Mouse (Mus musculus): Measurements from ENCODE around the gene Palm2.
"Not testable (repeated sequence)": the region's sequence is repeated elsewhere in the genome, so short reads cannot be mapped to it uniquely, and the experiment has no call there.

Gene Palm2

GRCm38 (mm10) chr4:57433941-57434704 lies at the start of gene Palm2:
Gene Palm2, plus strand, starts transcription at chr4:57434247.
- peak; percentile 66 to 77 for DNase-seq

DNA sequence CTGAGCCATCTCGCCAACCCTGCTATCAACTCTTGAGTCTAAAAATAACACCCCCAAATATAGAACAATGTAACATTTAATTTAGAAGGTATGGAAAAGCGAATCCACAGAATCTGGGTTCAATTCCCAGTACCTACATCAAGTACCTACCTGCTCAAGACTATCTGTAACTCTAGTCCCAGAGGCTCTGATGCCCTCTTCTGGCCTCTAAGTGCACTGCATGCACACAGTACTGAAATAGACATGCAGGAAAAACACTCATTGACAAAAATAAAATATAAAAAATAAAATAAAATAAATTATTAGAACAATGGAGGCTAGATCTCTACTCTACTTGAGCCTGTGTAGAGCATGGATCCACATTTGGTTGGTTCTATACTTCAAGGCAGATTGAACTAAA lies 49.7 kb upstream of the Palm2 start:
- DNase-seq: peak; percentile 23 to 24

DNA sequence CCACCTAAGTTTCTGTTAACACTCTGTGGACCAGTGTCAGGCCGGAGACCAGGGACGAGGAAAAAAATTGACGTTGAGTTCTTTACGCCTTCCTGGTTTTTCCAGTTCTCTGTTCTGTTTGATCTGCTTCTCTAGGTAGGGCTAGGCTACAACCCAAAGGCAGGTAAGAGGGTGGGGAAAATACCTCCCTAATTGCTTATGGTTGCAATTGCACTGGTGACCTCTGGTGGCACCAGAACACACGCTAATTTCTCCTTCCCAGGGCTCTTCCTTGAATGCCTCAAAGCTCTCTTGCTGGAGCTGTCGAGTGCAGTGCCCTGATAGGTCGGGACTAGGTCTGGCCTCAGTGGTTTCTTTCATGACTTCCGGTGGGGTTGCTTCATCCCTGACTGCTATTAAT lies 42.9 kb upstream of the Palm2 start:
- DNase-seq: no peak

DNA sequence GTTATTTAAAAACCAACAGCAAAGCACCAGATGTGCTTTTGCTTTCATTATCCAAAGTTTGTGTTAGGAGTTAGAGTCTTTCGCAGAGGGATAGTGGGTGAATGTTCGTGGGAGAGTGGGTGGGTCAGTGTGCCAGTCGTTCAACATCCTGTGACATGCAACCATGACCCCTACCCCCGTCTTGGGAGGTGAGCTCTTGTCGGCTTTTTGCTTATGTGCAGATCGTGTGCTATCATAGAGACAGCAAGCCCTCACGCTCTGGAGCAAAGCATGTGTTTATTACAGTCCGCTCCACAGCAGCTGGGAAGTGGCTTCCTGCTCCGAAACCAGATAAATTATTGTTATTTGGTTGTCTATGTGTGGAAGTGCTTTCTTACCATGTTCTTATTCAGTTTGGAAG lies 37.6 kb upstream of the Palm2 start:
- DNase-seq: peak; percentile 14 to 28

GRCm38 (mm10) chr4:57412385-57412784 lies 21.7 kb upstream of the Palm2 start:
- DNase-seq: not testable (repeated sequence)

DNA sequence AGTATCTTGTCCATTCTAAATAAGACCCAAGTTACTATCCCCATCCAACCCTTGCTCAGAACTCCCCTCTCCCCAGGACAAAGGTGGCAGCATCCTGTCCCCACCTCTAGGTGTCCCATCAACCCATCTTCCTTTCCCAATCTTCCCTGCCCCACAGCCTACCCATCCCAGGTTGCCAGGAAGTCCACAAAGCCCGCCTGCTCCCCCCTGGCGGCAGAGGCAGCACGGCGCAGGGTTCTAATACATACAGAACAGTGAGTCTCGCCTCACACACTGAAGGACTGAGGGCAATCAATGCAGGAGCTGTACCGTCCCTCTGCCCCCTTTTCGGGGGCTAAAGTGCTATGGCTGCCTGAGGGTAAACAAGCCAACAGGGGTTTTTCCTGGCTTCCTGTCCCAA lies 21.0 kb upstream of the Palm2 start:
- no peak for DNase-seq

- DNase-seq: not testable (repeated sequence)
Measured at GRCm38 (mm10) chr4:57413670-57414069, 20.4 kb upstream of the Palm2 start.

DNA sequence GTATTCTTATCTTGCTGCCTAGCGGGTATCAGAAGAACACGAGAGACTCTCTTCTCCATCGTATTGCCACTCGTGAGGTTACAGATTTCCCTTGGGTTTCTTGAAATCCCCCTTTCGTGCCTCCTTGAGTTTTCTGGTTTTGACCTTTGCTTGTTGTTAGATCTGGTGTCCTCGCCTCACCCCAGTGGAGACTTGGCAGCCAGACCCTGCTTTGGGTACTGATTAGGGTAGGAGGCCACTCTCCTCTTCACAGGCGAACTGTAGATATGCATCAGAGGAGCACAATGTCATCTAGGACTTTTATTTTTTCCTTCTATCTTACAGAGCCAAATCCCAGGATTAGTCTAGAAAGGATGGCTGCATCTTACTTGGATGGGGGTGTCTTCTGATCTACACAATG lies 10.0 kb upstream of the Palm2 start:
- DNase-seq: no peak

- no peak for DNase-seq
Measured at GRCm38 (mm10) chr4:57428317-57428716, 5.7 kb upstream of the Palm2 start.

- DNase-seq: no peak
Measured at GRCm38 (mm10) chr4:57434705-57435360, 786 bp downstream of the Palm2 start.

DNA sequence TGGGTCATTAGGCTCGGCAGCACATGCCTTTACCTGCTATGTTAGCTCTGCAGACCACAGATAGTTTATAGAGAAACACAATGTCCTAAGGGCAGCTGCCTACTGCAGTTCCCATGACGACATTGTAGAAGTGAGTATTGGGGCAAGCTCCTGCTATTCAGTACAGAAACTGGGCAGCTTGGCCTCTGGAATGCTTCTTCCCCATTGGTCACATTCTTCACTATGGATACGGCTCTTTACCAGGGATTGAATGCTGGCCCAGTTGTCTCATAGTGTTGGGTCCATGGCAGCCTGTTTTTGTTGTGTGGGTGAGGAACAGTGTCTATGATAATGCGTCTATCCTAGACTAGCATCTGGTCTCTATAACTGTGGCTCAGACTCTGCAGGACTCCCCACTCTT lies 2.2 kb downstream of the Palm2 start:
- no peak for DNase-seq

DNA sequence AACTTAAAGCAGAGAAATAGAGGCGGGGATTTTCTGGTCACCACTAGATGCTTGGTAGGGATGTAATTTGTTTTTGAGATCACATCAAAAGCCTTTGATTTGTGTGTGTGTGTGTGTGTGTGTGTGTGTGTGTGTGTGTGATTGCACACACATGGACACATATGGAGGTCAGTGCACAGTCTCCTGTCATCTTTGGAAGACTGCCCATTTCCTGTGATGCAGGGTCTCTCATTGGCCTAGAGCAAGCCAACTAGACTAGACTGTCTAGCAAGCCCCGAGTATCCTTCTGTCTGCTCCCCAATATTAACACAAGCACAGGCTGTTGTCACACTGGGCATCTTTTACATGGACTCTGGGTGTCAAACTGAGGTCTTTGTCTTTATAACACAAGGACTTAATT lies 12.0 kb downstream of the Palm2 start:
- DNase-seq: no peak

- no peak for DNase-seq
Measured at GRCm38 (mm10) chr4:57446854-57447444, 12.9 kb downstream of the Palm2 start.

- DNase-seq: peak; percentile 71 to 80
Measured at GRCm38 (mm10) chr4:57451896-57452295, 17.8 kb downstream of the Palm2 start.

GRCm38 (mm10) chr4:57452661-57453060 lies 18.6 kb downstream of the Palm2 start:
- DNase-seq: no peak

- peak; percentile 60 to 63 for DNase-seq
Measured at GRCm38 (mm10) chr4:57462378-57462777, 28.3 kb downstream of the Palm2 start.

GRCm38 (mm10) chr4:57482435-57482834 lies 48.4 kb downstream of the Palm2 start:
- no peak for DNase-seq

DNA sequence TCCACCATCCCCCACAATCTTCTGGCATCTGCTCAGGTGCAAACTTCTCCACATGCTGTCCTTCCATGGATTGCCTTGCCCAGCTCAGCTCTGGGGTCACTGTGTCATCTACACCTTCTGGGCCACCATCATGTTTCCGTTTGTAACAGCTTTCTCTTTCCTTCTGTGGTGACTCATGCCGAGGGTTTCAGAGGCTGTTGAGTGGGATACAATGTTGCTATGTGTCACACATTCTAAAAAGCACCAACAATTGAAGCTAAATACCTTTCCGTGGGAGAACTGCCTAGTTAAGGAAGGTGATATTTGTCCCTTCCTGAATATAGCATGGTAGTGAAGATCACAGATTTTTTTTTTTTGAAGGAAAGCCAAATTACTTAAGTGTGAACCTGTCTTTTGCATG lies 52.3 kb downstream of the Palm2 start:
- DNase-seq: no peak

GRCm38 (mm10) chr4:57489887-57490286 lies 55.8 kb downstream of the Palm2 start:
- no peak for DNase-seq

GRCm38 (mm10) chr4:57504792-57505191 lies 70.7 kb downstream of the Palm2 start:
- DNase-seq: no peak

- peak in 1 of 2 experiments; percentile 18 for DNase-seq
Measured at GRCm38 (mm10) chr4:57510576-57510975, 76.5 kb downstream of the Palm2 start.

DNA sequence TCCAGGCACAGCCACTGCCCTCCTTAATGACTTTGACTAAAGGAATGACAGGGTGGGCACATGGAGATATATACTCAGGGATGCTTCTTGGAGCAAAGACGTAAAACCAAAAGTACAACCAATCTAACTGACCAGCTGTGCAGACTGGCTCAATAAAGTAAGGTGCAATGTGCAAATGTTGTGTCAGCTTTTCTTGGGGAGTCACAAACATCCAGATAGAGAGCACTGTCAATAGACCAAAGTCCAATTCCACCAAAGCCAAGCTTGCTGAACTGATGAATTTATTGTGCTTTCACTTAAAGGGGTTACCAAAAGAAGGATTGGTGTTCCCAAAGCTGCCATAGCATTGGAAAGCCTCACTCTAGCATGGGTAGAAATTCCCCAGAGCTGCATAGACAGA lies 77.7 kb downstream of the Palm2 start:
- no peak for DNase-seq

- no peak for DNase-seq
Measured at GRCm38 (mm10) chr4:57513241-57513933, 79.3 kb downstream of the Palm2 start.

Data from kidney, postnatal 4 days (tissue).